Mouse (Mus musculus): ENCODE measurements around the gene Slc17a6. TPM values are rescaled to one million over a fixed set of nuclear protein-coding genes. Genes with fewer than 3 reads are reported as not detected.

Slc17a6 gene
- polyA plus RNA-seq, 1 experiment from 2014 or later, result 0.09 TPM

DNA sequence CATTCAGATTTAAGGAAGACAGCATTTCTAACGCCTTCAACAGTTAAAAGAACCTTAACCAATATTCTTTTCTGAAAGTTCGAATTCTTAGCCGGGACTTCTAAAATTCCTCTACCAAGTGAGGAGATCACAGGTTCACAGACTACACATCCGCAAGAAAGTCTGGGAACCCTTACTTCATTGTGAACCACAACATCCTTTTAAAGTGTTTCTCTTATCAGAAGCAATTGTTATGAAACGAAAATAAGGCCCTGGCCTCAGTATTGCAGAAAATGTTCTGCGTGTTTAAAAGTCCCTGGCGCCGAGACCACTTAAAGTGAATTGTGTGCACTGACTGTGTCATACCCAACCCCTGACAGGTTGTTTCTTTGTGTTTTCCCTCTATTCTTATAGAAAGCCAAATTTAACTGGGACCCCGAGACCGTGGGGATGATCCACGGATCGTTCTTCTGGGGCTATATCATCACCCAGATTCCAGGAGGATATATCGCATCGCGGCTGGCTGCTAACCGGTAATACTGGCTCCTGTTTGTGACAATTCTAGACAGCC lies 4.7 kb downstream of the Slc17a6 start:
- Histone ChIP-seq H3K36me3 (no peaks in the 10 kb centered on the region), H3K4me2 (no peak overlapping the region), H3K27ac (replicated peaks) (no peak overlapping the region), H3K4me3 (no peak overlapping the region), H3K9me3 (no peaks in the 10 kb centered on the region), H3K4me1 (no peaks in the 10 kb centered on the region), H3K27me3 (replicated peaks) (peaks cover 92% of the 10 kb centered on the region), H3K9ac (no peak overlapping the region)
- 3% methylated on average over 16 of the region's 16 CpGs for WGBS
- ATAC-seq (ENCODE audit: extremely low read depth, insufficient number of reproducible peaks, low FRiP score, low TSS enrichment), result no peak

DNA sequence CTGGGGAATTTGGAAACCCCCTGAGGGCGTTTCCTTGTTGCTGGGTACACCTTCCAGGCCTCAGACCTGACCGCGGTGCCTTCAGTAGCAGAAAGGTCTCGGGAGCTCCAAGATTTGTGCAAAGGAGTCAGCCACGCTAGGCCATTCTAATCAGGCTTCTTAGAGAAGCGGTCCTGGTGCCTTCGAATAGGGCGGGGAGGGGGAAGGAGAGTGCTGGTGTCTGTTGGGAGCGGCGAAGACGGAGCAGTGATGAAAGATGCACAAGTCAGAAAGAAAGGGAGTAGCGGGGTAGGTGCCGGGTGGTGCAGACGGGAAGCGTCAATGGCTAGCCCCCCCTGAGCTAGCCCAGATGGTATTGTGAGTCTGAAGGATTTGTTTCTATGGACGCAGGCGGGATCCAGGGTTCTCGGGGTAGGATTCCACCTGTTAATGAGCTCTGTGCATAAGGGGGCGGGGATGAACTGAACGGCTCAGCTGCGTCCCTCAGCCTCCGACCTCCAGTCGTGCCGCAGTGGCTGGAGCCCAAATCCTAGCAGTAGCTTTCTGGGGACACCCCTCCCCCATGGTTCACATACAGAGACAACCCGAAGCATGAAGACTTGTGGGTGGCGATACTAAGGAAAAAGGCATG lies 5.3 kb downstream of the Slc17a6 start:
- Histone ChIP-seq H3K27me3 (replicated peaks) (peaks cover 86% of the 10 kb centered on the region), H3K4me1 (no peaks in the 10 kb centered on the region), H3K4me2 (no peak overlapping the region), H3K9ac (no peak overlapping the region), H3K36me3 (no peaks in the 10 kb centered on the region), H3K27ac (replicated peaks) (no peak overlapping the region), H3K4me3 (no peak overlapping the region), H3K9me3 (no peaks in the 10 kb centered on the region)
- WGBS, result 1% methylated on average over 26 of the region's 26 CpGs
- ATAC-seq (ENCODE audit: extremely low read depth, insufficient number of reproducible peaks, low FRiP score, low TSS enrichment), result no peak

DNA sequence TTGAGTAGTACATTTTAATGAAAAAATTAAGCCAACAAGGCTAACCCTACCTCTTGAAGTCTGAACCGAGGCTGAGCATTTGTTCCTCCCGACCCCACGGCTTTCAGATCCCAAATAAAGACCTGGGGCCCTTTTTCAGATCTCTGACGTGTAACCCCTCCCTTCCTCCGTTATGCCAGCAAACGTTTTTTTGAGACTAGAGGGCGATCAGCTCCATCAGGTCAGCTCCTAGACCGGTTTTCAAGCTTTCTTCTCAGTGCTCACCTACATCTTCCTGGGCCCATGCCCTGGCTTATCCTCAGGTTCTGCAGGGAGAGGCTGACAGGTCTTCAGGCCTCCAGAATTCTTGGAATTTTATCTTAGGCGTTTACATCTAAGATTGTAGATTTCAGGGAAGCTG lies 5.9 kb downstream of the Slc17a6 start:
- H3K27me3 ChIP-seq (replicated peaks), result peaks cover 86% of the 10 kb centered on the region
- no peak for ATAC-seq (ENCODE audit: extremely low read depth, insufficient number of reproducible peaks, low FRiP score, low TSS enrichment)
- 2% methylated on average over 9 of the region's 9 CpGs for WGBS
- no peaks in the 10 kb centered on the region for H3K4me1 ChIP-seq
- no peak overlapping the region for H3K27ac ChIP-seq (replicated peaks)
- no peaks in the 10 kb centered on the region for H3K36me3 ChIP-seq
- H3K4me2 ChIP-seq, result no peak overlapping the region
- no peak overlapping the region for H3K4me3 ChIP-seq
- H3K9ac ChIP-seq, result no peak overlapping the region
- no peaks in the 10 kb centered on the region for H3K9me3 ChIP-seq

DNA sequence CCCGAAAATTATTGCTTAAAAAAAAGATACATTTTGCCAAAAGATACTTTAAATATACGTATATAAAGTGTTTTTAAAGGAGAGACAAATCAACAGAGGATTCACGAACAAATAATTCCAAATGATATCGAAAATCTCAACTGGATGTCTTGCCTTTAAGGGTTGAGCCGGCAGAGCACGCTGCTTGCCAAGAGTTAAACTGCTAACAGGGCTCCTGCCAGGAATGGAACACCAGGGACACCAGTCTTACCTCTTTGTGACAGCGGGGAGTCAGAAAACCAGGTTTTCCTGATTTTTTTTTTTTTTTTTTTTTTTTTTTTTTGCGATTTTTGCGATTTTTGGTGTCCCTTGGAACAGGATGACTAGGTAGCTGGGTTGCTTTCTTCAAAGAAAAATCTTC lies 6.5 kb downstream of the Slc17a6 start:
- no peak overlapping the region for H3K4me2 ChIP-seq
- H3K4me1 ChIP-seq, result no peaks in the 10 kb centered on the region
- no peak overlapping the region for H3K27ac ChIP-seq (replicated peaks)
- H3K9me3 ChIP-seq, result no peaks in the 10 kb centered on the region
- WGBS, result 4% methylated on average over 9 of the region's 9 CpGs
- H3K36me3 ChIP-seq, result no peaks in the 10 kb centered on the region
- H3K9ac ChIP-seq, result no peak overlapping the region
- no peak for ATAC-seq (ENCODE audit: extremely low read depth, insufficient number of reproducible peaks, low FRiP score, low TSS enrichment)
- H3K4me3 ChIP-seq, result no peak overlapping the region
- H3K27me3 ChIP-seq (replicated peaks), result peaks cover 90% of the 10 kb centered on the region

DNA sequence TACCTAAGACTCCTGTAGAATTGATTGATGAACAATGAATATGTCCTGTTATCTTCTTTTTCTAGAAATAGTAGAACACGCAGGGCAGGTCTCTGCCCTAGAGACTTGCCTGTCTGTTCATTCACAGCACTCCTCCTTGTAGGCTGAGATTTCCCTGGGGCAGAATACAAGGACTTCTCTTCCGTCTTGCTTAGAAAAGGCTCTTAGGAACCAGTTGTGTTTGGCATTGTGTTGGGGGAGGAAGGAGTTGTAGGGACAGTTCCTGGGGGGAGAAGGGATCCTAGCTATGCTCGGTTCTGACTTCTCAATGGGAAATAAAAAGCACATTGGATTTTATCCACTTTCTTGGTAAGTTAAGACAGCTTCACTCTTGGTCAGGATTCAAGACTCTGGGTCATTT lies 7.4 kb downstream of the Slc17a6 start:
- Histone ChIP-seq H3K9ac (no peak overlapping the region), H3K36me3 (no peaks in the 10 kb centered on the region), H3K27me3 (replicated peaks) (peaks cover 84% of the 10 kb centered on the region), H3K4me2 (no peak overlapping the region), H3K9me3 (no peaks in the 10 kb centered on the region), H3K4me3 (no peak overlapping the region), H3K4me1 (no peaks in the 10 kb centered on the region), H3K27ac (replicated peaks) (no peak overlapping the region)
- 8% methylated on average over 3 of the region's 3 CpGs for WGBS
- no peak for ATAC-seq (ENCODE audit: extremely low read depth, insufficient number of reproducible peaks, low FRiP score, low TSS enrichment)

DNA sequence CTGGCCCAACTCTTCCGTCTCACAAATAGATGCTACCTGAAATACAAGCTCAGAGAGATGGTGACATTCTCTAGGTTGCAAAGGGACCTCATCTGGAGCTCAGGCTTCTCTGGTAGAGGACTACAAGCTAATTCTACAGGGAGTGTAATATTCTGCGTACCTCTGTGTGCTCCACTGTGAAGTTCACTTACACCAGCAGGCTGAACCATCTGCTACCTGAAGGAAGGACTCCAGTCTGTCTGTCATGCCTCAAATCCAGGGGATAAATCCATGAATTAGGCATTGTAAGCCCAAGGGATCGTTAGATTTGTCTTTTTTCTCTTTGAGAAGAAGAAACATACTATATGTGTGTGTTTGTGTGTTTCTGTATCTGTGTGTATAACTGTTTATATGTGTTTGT lies 9.4 kb downstream of the Slc17a6 start:
- H3K27ac ChIP-seq (replicated peaks), result no peak overlapping the region
- H3K9me3 ChIP-seq, result no peaks in the 10 kb centered on the region
- H3K36me3 ChIP-seq, result no peaks in the 10 kb centered on the region
- 44% methylated on average over 3 of the region's 3 CpGs for WGBS
- no peak overlapping the region for H3K4me3 ChIP-seq
- H3K4me2 ChIP-seq, result no peak overlapping the region
- no peak for ATAC-seq (ENCODE audit: extremely low read depth, insufficient number of reproducible peaks, low FRiP score, low TSS enrichment)
- H3K9ac ChIP-seq, result no peak overlapping the region
- H3K4me1 ChIP-seq, result no peaks in the 10 kb centered on the region
- H3K27me3 ChIP-seq (replicated peaks), result peaks cover 65% of the 10 kb centered on the region

DNA sequence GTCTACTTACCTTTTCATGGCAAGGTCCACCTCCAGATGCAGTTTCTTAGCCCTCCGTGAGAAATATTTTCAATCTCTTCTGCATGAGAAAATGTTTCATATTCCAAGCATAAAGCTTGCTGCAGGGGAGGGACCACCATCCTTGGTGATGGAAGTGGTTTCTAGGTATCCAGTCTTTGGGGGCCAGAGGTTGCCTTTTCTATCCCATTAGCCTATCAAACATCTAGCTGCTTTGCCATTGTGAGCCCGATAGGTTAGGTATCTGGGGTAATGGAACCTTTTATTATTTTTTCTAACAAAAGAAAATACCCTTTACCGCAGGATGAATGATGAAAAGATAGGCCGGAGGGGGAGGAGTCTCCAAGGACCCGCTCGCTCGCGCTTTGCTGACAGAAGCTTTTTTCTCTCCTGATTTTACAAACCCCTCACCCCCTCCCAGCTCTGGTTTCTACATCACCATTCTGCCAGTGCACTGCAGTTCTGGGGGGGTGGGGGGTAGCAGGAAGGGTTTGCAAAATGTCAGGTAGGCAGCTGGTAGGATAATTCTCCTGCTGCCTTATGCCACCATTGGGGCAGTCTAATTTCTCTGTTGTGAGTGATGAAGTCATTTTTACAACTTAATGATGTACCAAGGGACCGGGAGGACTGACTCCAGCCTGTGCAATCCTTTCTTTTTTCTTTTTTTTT lies 10.9 kb downstream of the Slc17a6 start:
- H3K9me3 ChIP-seq, result no peaks in the 10 kb centered on the region
- H3K27ac ChIP-seq (replicated peaks), result no peak overlapping the region
- H3K4me1 ChIP-seq, result no peaks in the 10 kb centered on the region
- no peak for ATAC-seq (ENCODE audit: extremely low read depth, insufficient number of reproducible peaks, low FRiP score, low TSS enrichment)
- 8% methylated on average over 9 of the region's 9 CpGs for WGBS
- no peak overlapping the region for H3K4me3 ChIP-seq
- peaks cover 50% of the 10 kb centered on the region for H3K27me3 ChIP-seq (replicated peaks)
- no peaks in the 10 kb centered on the region for H3K36me3 ChIP-seq
- no peak overlapping the region for H3K9ac ChIP-seq
- no peak overlapping the region for H3K4me2 ChIP-seq

DNA sequence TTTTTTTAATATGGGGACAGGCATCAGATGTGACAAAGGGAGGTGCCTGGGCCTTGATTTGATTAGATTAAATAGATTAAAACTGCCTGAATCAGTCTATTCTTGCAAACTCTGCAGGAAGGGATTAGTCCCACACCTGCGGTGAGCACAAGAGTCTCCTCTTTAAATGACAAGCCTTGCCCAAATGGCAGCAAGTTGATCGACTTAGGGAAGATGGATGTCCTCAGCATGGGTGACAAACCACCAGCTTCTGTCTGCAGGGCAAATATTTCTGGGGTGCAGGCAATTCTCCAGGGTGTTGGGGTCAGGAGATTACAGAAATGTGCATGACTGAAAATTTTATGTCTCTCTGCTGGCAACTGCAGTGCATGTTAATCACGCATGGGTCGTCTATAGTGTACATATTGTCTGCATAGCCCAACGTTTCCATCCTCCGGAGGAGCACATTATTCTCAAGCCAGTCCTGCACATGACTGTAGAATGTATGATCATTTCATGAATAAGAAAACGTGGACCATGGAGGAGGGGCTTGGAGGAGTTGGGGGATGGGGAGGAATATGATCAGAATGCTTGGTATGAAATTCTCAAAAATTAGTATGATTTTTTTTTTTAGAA lies 11.5 kb downstream of the Slc17a6 start:
- Histone ChIP-seq H3K27ac (replicated peaks) (no peak overlapping the region), H3K4me2 (no peak overlapping the region), H3K36me3 (no peaks in the 10 kb centered on the region), H3K9ac (no peak overlapping the region), H3K9me3 (no peaks in the 10 kb centered on the region), H3K27me3 (replicated peaks) (peaks cover 43% of the 10 kb centered on the region), H3K4me3 (no peak overlapping the region), H3K4me1 (no peaks in the 10 kb centered on the region)
- ATAC-seq (ENCODE audit: extremely low read depth, insufficient number of reproducible peaks, low FRiP score, low TSS enrichment), result no peak
- WGBS, result 9% methylated on average over 7 of the region's 7 CpGs

DNA sequence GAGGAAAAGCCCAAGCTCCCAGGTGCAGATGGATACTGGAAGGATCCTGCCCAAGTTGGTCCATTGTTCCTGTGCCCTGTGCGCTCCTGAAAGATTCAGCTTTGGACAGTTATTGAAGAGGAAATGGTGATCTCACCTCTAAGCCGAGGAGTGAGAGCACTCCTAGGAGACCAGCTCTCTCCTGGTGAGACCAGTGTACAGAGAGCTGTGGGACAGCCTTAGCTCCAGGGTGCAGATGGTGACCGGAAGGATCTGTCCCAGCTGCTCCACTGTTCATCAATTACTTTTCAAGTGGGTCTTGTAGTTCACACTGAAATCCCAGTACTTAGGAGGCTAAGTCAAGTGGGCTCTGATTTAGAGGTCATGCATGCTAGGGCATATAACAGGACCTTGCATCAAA lies 35.3 kb downstream of the Slc17a6 start:
- WGBS, result 71% methylated on average over 3 of the region's 3 CpGs
- Histone ChIP-seq H3K27me3 (replicated peaks) (no peaks in the 10 kb centered on the region), H3K9ac (no peak overlapping the region), H3K36me3 (no peaks in the 10 kb centered on the region), H3K4me2 (no peak overlapping the region), H3K4me3 (no peak overlapping the region), H3K27ac (replicated peaks) (no peak overlapping the region), H3K9me3 (no peaks in the 10 kb centered on the region), H3K4me1 (no peaks in the 10 kb centered on the region)
- no peak for ATAC-seq (ENCODE audit: extremely low read depth, insufficient number of reproducible peaks, low FRiP score, low TSS enrichment)

DNA sequence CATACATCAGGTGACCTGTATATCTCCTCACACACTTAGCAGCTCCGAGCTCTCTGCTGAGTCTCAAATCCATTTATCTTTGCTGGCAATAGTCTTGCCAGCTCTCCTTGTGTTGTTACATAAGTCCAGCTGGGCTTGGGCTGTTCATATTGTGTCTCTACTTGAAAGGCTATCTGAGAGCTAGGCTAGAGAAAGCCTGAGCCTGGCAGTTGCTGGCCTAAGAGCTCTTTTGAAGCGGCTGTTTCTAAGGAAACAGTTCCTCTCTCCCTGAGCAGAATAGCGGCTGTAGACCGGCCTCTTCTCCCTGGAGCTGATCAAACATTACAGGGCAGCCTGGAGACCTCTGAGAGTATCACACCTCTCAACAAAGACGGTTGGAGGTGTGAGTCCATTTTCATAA lies 40.6 kb downstream of the Slc17a6 start:
- no peak for ATAC-seq (ENCODE audit: extremely low read depth, insufficient number of reproducible peaks, low FRiP score, low TSS enrichment)
- H3K36me3 ChIP-seq, result no peaks in the 10 kb centered on the region
- no peak overlapping the region for H3K27ac ChIP-seq (replicated peaks)
- no peaks in the 10 kb centered on the region for H3K27me3 ChIP-seq (replicated peaks)
- no peak overlapping the region for H3K4me3 ChIP-seq
- H3K9me3 ChIP-seq, result no peaks in the 10 kb centered on the region
- 14% methylated on average over 5 of the region's 5 CpGs for WGBS
- H3K9ac ChIP-seq, result no peak overlapping the region
- H3K4me2 ChIP-seq, result no peak overlapping the region
- no peaks in the 10 kb centered on the region for H3K4me1 ChIP-seq

DNA sequence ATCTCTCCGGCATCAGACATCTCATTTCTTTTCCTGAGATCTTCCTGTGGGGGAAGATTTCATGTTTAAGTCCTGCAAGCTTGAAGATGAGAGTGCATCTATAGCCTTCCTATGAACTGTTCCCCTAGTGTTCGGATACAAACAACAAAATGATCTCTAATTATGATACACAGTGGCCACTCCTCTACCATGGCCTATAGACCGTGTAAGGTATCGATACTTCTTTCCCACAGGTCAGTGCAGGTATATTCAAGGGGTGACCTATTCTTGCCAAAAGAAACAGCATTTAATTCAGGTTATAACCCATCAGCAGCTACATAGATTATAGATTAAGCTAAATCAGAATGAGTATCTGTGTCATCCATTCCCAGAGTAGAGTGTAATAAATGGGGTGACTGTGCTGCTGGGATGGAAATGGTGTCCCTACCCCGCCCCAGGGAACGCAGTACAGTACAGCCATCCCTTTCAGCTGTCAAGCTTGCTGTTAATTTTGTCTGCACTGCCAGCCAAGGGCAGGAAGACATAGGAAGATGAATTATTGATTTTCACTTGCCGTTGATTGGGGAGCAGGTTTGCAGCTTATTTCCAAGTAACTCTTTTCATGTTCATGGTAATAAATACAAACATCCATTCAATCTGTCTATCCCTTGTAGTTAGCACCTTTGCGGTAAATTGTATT lies 71.9 kb downstream of the Slc17a6 start:
- ATAC-seq (ENCODE audit: extremely low read depth, insufficient number of reproducible peaks, low FRiP score, low TSS enrichment), result no peak
- WGBS, result 78% methylated on average over 8 of the region's 8 CpGs
- Histone ChIP-seq H3K27me3 (replicated peaks) (no peaks in the 10 kb centered on the region), H3K9me3 (no peaks in the 10 kb centered on the region), H3K4me3 (no peak overlapping the region), H3K36me3 (no peaks in the 10 kb centered on the region), H3K9ac (no peak overlapping the region), H3K4me2 (no peak overlapping the region), H3K4me1 (no peaks in the 10 kb centered on the region), H3K27ac (replicated peaks) (no peak overlapping the region)

Measured in heart, embryonic 13.5 days (tissue).